Mouse (Mus musculus): ENCODE results near the gene Tespa1.
"Not testable (repeated sequence)": the region's sequence is repeated elsewhere in the genome, so short reads cannot be mapped to it uniquely, and the experiment has no call there.

GRCm38 (mm10) chr10:130340050-130340449, 17.4 kb downstream of the Tespa1 start:
- TF ChIP-seq CTCF (IDR thresholded peaks at IDR 0.05; ENCODE audit: insufficient read depth, low read length); POLR2A (IDR thresholded peaks at IDR 0.05; ENCODE audit: borderline replicate concordance, extremely low read depth, low read depth, low read length): not testable (repeated sequence)

All from lung, adult 2 months (tissue).